Mouse (Mus musculus) megakaryocyte, embryonic 14.5 days (primary cell): ENCODE measurements around the gene Nckap1l. TPM values are rescaled to one million over a fixed set of nuclear protein-coding genes. Genes with fewer than 3 reads are reported as not detected.

Source experiments
- H3K27me3 ChIP-seq: replicated peaks from 2 replicates; pipeline ENCODE3; 2012; ENCODE audit warnings: inconsistent platforms
- H3K36me3 ChIP-seq: replicated peaks from 2 replicates; pipeline ENCODE3; 2012; ENCODE audit warnings: low read length, inconsistent platforms, mixed read lengths
- H3K4me1 ChIP-seq: 2 replicates; pipeline ENCODE4 v1.6.1; 2012; ENCODE audit warnings: inconsistent platforms
- H3K4me3 ChIP-seq: replicated peaks from 2 replicates; pipeline ENCODE3; 2012; ENCODE audit warnings: moderate library complexity, mild to moderate bottlenecking, inconsistent platforms
- H3K9me3 ChIP-seq: 2 replicates; pipeline ENCODE4 v1.6.1; 2012; ENCODE audit warnings: inconsistent platforms
- FLI1 ChIP-seq: IDR thresholded peaks from 2 replicates; pipeline ENCODE4 v1.6.1; 2012; ENCODE audit warnings: low read length, inconsistent platforms, mixed read lengths
- GATA1 ChIP-seq: IDR thresholded peaks from 3 replicates; pipeline ENCODE4 v1.6.1; 2012; ENCODE audit warnings: mixed read lengths, low read length, inconsistent platforms, borderline replicate concordance
- polyA plus RNA-seq: library from polyadenylated mRNA; stranded (reverse); fragments of >175 nt; gene quantifications from 2 replicates; pipeline ENCODE4 v1.2.3, GENCODE M21; 2012; ENCODE audit warnings: low replicate concordance; ENCODE audit not compliant: insufficient read depth

Nckap1l gene
- polyA plus RNA-seq, 1 experiment: 32.2 TPM

GRCm38 (mm10) chr15:103518600-103519385, 65.2 kb downstream of the Nckap1l start:
- TF ChIP-seq FLI1: no peak
- TF ChIP-seq GATA1: no peak
- Histone ChIP-seq H3K4me1 (peaks cover 12% of the 10 kb centered on the region), H3K9me3 (no peaks in the 10 kb centered on the region), H3K36me3 (peaks cover 47% of the 10 kb centered on the region), H3K4me3 (no peak overlapping the region), H3K27me3 (peaks cover 3% of the 10 kb centered on the region)

- no peak overlapping the region for H3K4me3 ChIP-seq
- TF ChIP-seq FLI1 (no peak), GATA1 (no peak)
- H3K27me3 ChIP-seq: peaks cover 3% of the 10 kb centered on the region
- no peaks in the 10 kb centered on the region for H3K9me3 ChIP-seq
- H3K36me3 ChIP-seq: peaks cover 56% of the 10 kb centered on the region
- peaks cover 7% of the 10 kb centered on the region for H3K4me1 ChIP-seq
These were observed 66.1 kb downstream of the Nckap1l start for GRCm38 (mm10) chr15:103519386-103520378.

- TF ChIP-seq FLI1 (no peak), GATA1 (no peak)
- Histone ChIP-seq H3K36me3 (peaks cover 80% of the 10 kb centered on the region), H3K27me3 (peaks cover 2% of the 10 kb centered on the region), H3K4me1 (no peaks in the 10 kb centered on the region), H3K4me3 (no peak overlapping the region), H3K9me3 (no peaks in the 10 kb centered on the region)
These were observed 69.0 kb downstream of the Nckap1l start for GRCm38 (mm10) chr15:103522458-103523099.

- H3K27me3 ChIP-seq: peaks cover 2% of the 10 kb centered on the region
- TF ChIP-seq FLI1 (no peak), GATA1 (no peak)
- H3K4me3 ChIP-seq: no peak overlapping the region
- peaks cover 86% of the 10 kb centered on the region for H3K36me3 ChIP-seq
- H3K9me3 ChIP-seq: no peaks in the 10 kb centered on the region
- no peaks in the 10 kb centered on the region for H3K4me1 ChIP-seq
These were observed 69.6 kb downstream of the Nckap1l start for GRCm38 (mm10) chr15:103523156-103523555.

GRCm38 (mm10) chr15:103530372-103530771, 76.8 kb downstream of the Nckap1l start:
- Histone ChIP-seq H3K4me1 (no peaks in the 10 kb centered on the region), H3K27me3 (peaks cover 34% of the 10 kb centered on the region), H3K36me3 (peaks cover 45% of the 10 kb centered on the region), H3K4me3 (no peak overlapping the region), H3K9me3 (no peaks in the 10 kb centered on the region)
- TF ChIP-seq GATA1: no peak
- no peak for TF ChIP-seq FLI1

GRCm38 (mm10) chr15:103534054-103534620, 80.5 kb downstream of the Nckap1l start:
- H3K36me3 ChIP-seq: peaks cover 8% of the 10 kb centered on the region
- no peaks in the 10 kb centered on the region for H3K9me3 ChIP-seq
- H3K27me3 ChIP-seq: peaks cover 70% of the 10 kb centered on the region
- H3K4me1 ChIP-seq: peaks cover 12% of the 10 kb centered on the region; the same call in 1 of the 2 replicates
- TF ChIP-seq GATA1 (no peak), FLI1 (no peak)
- no peak overlapping the region for H3K4me3 ChIP-seq

GRCm38 (mm10) chr15:103535030-103535429, 81.4 kb downstream of the Nckap1l start:
- H3K27me3 ChIP-seq: peaks cover 79% of the 10 kb centered on the region
- no peak overlapping the region for H3K4me3 ChIP-seq
- TF ChIP-seq GATA1: no peak
- no peak for TF ChIP-seq FLI1

GRCm38 (mm10) chr15:103535786-103536185, 82.2 kb downstream of the Nckap1l start:
- Histone ChIP-seq H3K4me3 (no peak overlapping the region), H3K9me3 (no peaks in the 10 kb centered on the region), H3K36me3 (no peaks in the 10 kb centered on the region), H3K27me3 (peaks cover 86% of the 10 kb centered on the region), H3K4me1 (peaks cover 12% of the 10 kb centered on the region; the same call in 1 of the 2 replicates)
- TF ChIP-seq GATA1 (no peak), FLI1 (no peak)

More at GRCm38 (mm10) chr15:103535030-103535429, 81.4 kb downstream of the Nckap1l start:
- Histone ChIP-seq H3K9me3 (no peaks in the 10 kb centered on the region), H3K4me1 (peaks cover 12% of the 10 kb centered on the region; the same call in 1 of the 2 replicates), H3K36me3 (no peaks in the 10 kb centered on the region)

GRCm38 (mm10) chr15:103536456-103536855, 82.9 kb downstream of the Nckap1l start:
- TF ChIP-seq FLI1: no peak
- no peak for TF ChIP-seq GATA1
- Histone ChIP-seq H3K9me3 (no peaks in the 10 kb centered on the region), H3K27me3 (peaks cover 92% of the 10 kb centered on the region), H3K36me3 (no peaks in the 10 kb centered on the region), H3K4me3 (no peak overlapping the region), H3K4me1 (peaks cover 12% of the 10 kb centered on the region; the same call in 1 of the 2 replicates)
